Mouse (Mus musculus) CH12.LX (cell line): ENCODE measurements around the gene Hes2. TPM values are rescaled to one million over a fixed set of nuclear protein-coding genes. Genes with fewer than 3 reads are reported as not detected.

Experiments used
- DNase-seq: peaks from one replicate; pipeline ENCODE4 v3.0.0-alpha.2; 2013; ENCODE audit errors: extremely low read depth
- H3K27ac ChIP-seq: 2 replicates; pipeline ENCODE4 v1.5.1; 2012; ENCODE audit warnings: low read depth, mild to moderate bottlenecking, control low read depth, moderate library complexity; ENCODE audit not compliant: insufficient read depth
- H3K27me3 ChIP-seq: replicated peaks from 2 replicates; pipeline ENCODE3; 2012; ENCODE audit warnings: inconsistent platforms
- H3K36me3 ChIP-seq, 2 experiments: replicated peaks in 1 of 2; 2 replicates each; pipeline versions ENCODE3 to v1.6.1; 2012; ENCODE audit warnings: inconsistent platforms in 1 of 2, low read length in 1 of 2, mild to moderate bottlenecking in 1 of 2, mixed read lengths in 1 of 2, moderate library complexity in 1 of 2; ENCODE audit not compliant: control insufficient read depth in 1 of 2, insufficient read depth in 1 of 2
- H3K4me1 ChIP-seq, 2 experiments: 2 replicates each; pipeline ENCODE4 v1.6.1; 2012; ENCODE audit warnings: inconsistent platforms in 1 of 2, moderate library complexity in 1 of 2; ENCODE audit not compliant: insufficient read depth in 2 of 2, control insufficient read depth in 1 of 2
- H3K4me2 ChIP-seq: 2 replicates; pipeline ENCODE4 v1.6.1; 2012; ENCODE audit warnings: low read depth, mild to moderate bottlenecking, control low read depth; ENCODE audit not compliant: poor library complexity, insufficient read depth, severe bottlenecking
- H3K4me3 ChIP-seq, 3 experiments: fragments of 150-350 bp in 1 of 3; sonication (generic) in 1 of 3; replicated peaks in 1 of 3; 2 replicates each; pipeline versions ENCODE3 to v1.5.1; 2011 to 2012; ENCODE audit warnings: low read depth in 2 of 3, low read length in 2 of 3, mild to moderate bottlenecking in 2 of 3, moderate library complexity in 2 of 3, control low read depth in 1 of 3, improper control_type of control experiment in 1 of 3, inconsistent platforms in 1 of 3, mixed read lengths in 1 of 3; ENCODE audit not compliant: poor library complexity in 1 of 3
- H3K79me2 ChIP-seq: replicated peaks from 2 replicates; pipeline ENCODE4 v1.6.1; 2012; ENCODE audit warnings: mild to moderate bottlenecking, moderate library complexity; ENCODE audit not compliant: control insufficient read depth, poor library complexity, insufficient read depth, severe bottlenecking; ENCODE audit errors: extremely low read depth
- H3K9ac ChIP-seq: 2 replicates; pipeline ENCODE4 v1.6.1; 2012; ENCODE audit warnings: low read depth, mild to moderate bottlenecking, control low read depth, moderate library complexity; ENCODE audit not compliant: insufficient read depth
- H3K9me3 ChIP-seq: replicated peaks from 2 replicates; pipeline ENCODE3; 2012; ENCODE audit warnings: low read length, inconsistent platforms, mixed read lengths
- BHLHE40 ChIP-seq: IDR thresholded peaks from 2 replicates; pipeline ENCODE4 v1.6.1; 2011; ENCODE audit warnings: mild to moderate bottlenecking, low read depth, low read length, improper control_type of control experiment
- E2F4 ChIP-seq: IDR thresholded peaks from 2 replicates; pipeline ENCODE4 v1.6.1; 2011; ENCODE audit warnings: low read depth, low read length, improper control_type of control experiment; ENCODE audit not compliant: insufficient replicate concordance
- JUND ChIP-seq: conservative IDR thresholded peaks from 2 replicates; pipeline ENCODE4 v1.6.1; 2011; ENCODE audit warnings: low read depth, low read length, improper control_type of control experiment
- KAT2A ChIP-seq: IDR thresholded peaks from 2 replicates; pipeline ENCODE4 v1.6.1; 2012; ENCODE audit warnings: low read length, improper control_type of control experiment, inconsistent platforms; ENCODE audit not compliant: insufficient replicate concordance
- MAX ChIP-seq: IDR thresholded peaks from 2 replicates; pipeline ENCODE4 v1.6.1; 2011; ENCODE audit warnings: low read length, improper control_type of control experiment
- MYC ChIP-seq: IDR thresholded peaks from 2 replicates; pipeline ENCODE4 v1.6.1; 2011; ENCODE audit warnings: low read depth, mild to moderate bottlenecking, improper control_type of control experiment, low read length
- NELFE ChIP-seq: IDR thresholded peaks from 2 replicates; pipeline ENCODE4 v1.6.1; 2011; ENCODE audit warnings: low read depth, low read length, improper control_type of control experiment
- RAD21 ChIP-seq: IDR thresholded peaks from 2 replicates; pipeline ENCODE4 v1.6.1; 2011; ENCODE audit warnings: low read depth, mild to moderate bottlenecking, low read length, improper control_type of control experiment, moderate library complexity
- TBP ChIP-seq: conservative IDR thresholded peaks from 2 replicates; pipeline ENCODE4 v1.6.1; 2011; ENCODE audit warnings: low read depth, low read length, improper control_type of control experiment
- USF2 ChIP-seq: conservative IDR thresholded peaks from 2 replicates; pipeline ENCODE4 v1.6.1; 2011; ENCODE audit warnings: low read depth, low read length, improper control_type of control experiment
- ZC3H11A ChIP-seq: IDR thresholded peaks from 2 replicates; pipeline ENCODE4 v1.6.1; 2012; ENCODE audit warnings: low read depth, mild to moderate bottlenecking, inconsistent platforms, low read length, improper control_type of control experiment
- ZKSCAN1 ChIP-seq: IDR thresholded peaks from 2 replicates; pipeline ENCODE4 v1.6.1; 2012; ENCODE audit warnings: low read depth, inconsistent platforms, low read length, improper control_type of control experiment, borderline replicate concordance
- dilution Hi-C: fragments of 300-500 bp; cut with MboI; formaldehyde crosslinking; loops from 2 replicates; pipeline ENCODE4 v1.14.3; 2020; ENCODE audit warnings: low sequenced_read_pairs; ENCODE audit not compliant: extremely low pct_unique_long_range_greater_than_20kb, extremely low pct_ligation_motif_present
- in situ Hi-C: fragments of 300-500 bp; cut with MboI; formaldehyde crosslinking; loops from 3 replicates; pipeline ENCODE4 v1.14.3; 2019; ENCODE audit warnings: low sequenced_read_pairs, low pct_ligation_motif_present, low pct_unique_long_range_greater_than_20kb, mixed read lengths
- polyA plus RNA-seq: library from polyadenylated mRNA; unstranded; fragments of >175 nt; gene quantifications from 2 replicates; pipeline ENCODE4 v1.2.1, GENCODE M21; 2012; ENCODE audit warnings: low read depth; ENCODE audit not compliant: insufficient read length
- total RNA-seq, 2 experiments: library from RNA; depleted of rRNA; stranded (reverse); fragments of 300-350 nt in 1 of 2; fragments of >200 nt in 1 of 2; gene quantifications; 2 replicates each; pipeline ENCODE4 v1.2.3; 2012 to 2014

Hes2 gene
- total and polyA plus RNA-seq, 3 experiments: not detected

DNA sequence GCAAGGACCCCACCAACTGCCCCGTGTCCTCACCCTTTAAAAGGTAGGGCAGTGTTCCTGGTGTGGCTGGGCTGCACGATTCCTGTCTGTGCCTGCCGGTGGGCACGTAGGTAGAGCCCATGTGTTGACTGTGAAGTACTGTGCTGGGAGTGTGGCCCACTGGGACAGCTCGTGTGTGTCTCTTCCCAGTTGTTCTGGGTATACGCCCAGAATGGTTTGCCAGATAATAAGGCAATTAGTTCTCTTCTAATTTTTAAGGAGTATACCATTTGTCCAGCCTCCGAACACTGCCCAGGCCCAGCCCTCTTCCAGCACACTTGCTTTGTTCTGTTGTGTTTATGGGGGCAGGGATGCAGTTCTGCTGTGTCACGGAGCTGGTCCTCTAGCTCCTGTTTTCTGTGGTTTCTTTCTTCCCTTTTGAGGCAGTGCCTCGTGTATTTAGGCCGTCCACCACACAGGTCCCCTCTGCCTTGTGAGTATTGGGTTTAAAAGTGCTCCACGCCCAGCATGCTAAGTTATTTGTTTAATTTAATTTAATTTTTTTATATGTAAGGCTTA, 31.5 kb downstream of the Hes2 start:
- in situ Hi-C loops: no loop called here
- dilution Hi-C loops: no loop called here

GRCm38 (mm10) chr4:152190701-152191100, 32.0 kb downstream of the Hes2 start:
- DNase-seq: no peak
- Histone ChIP-seq H3K27ac (no peak overlapping the region), H3K9ac (no peak overlapping the region), H3K4me3 (no peak overlapping the region), H3K4me1 (peaks cover 30 to 78% of the 10 kb centered on the region in 2 experiments), H3K9me3 (peaks cover 4% of the 10 kb centered on the region), H3K27me3 (no peaks in the 10 kb centered on the region), H3K36me3 (peaks cover 0 to 16% of the 10 kb centered on the region in 2 experiments), H3K79me2 (no peaks in the 10 kb centered on the region), H3K4me2 (peak overlapping the region; percentile 17; the same call in 1 of the 2 replicates)
- in situ Hi-C loops: no loop called here
- dilution Hi-C loops: no loop called here
- TF ChIP-seq MAX: no peak
- TF ChIP-seq E2F4: no peak
- TF ChIP-seq, all 38 proteins: peak for 0

More for the DNA sequence above, 31.5 kb downstream of the Hes2 start:
- H3K9ac ChIP-seq: no peak overlapping the region
- H3K4me2 ChIP-seq: peak overlapping the region; percentile 17; the same call in 1 of the 2 replicates
- peaks cover 4% of the 10 kb centered on the region for H3K9me3 ChIP-seq
- peak overlapping the region in 1 of 3 experiments; percentile 38 for H3K4me3 ChIP-seq
- H3K27ac ChIP-seq: 0 out of 2 replicates have a peak overlapping the region, but pooled peaks have one; percentile 23
- peaks cover 0 to 14% of the 10 kb centered on the region in 2 experiments for H3K36me3 ChIP-seq
- no peaks in the 10 kb centered on the region for H3K27me3 ChIP-seq
- peaks cover 32 to 82% of the 10 kb centered on the region in 2 experiments for H3K4me1 ChIP-seq
- no peaks in the 10 kb centered on the region for H3K79me2 ChIP-seq
- TF ChIP-seq MYC (0 out of 2 replicates have a peak, but pooled peaks have one; percentile 17), USF2 (no peak)
- no peak for DNase-seq

DNA sequence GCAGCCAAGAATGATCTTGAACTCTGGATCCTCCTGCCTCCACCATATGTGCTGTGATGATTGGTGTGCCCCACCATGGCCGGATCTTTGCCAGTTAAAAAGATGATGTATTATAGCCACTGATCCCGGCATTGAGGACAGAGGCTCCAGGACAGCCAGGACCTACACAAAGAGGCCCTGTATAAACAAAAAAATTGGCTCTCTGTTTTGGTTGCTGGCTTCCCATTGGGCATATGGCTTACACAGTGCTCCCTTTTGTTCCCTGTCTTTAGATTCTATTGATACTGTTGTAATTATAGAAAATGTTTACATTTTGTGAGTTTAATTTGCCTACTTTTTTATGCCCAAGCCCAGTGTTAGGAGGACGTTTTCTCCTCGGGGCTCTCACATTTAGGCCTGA, 33.9 kb downstream of the Hes2 start:
- Histone ChIP-seq H3K79me2 (no peaks in the 10 kb centered on the region), H3K36me3 (peaks cover 0 to 24% of the 10 kb centered on the region in 2 experiments), H3K9ac (no peak overlapping the region), H3K27ac (no peak overlapping the region), H3K9me3 (peaks cover 3% of the 10 kb centered on the region), H3K4me2 (no peak overlapping the region), H3K27me3 (no peaks in the 10 kb centered on the region), H3K4me1 (peaks cover 18 to 67% of the 10 kb centered on the region in 2 experiments), H3K4me3 (no peak overlapping the region)
- in situ Hi-C loops (no loop called here), dilution Hi-C loops (no loop called here)
- DNase-seq: no peak
- TF ChIP-seq JUND (no peak), E2F4 (no peak), RAD21 (no peak), KAT2A (no peak), TBP (no peak), ZC3H11A (no peak), BHLHE40 (no peak), NELFE (no peak), ZKSCAN1 (no peak)
